Mouse (Mus musculus) cerebellum, postnatal 36 days (tissue): ENCODE measurements around the gene Gm49380.

Source experiments
- DNase-seq, 2 experiments: peaks; one replicate each; pipeline ENCODE4 v3.0.0; 2021 to 2022; ENCODE audit warnings: mixed read lengths in 2 of 2

The Gm49380 gene

GRCm38 (mm10) chr9:44074395-44075275, 38.7 kb downstream of the Gm49380 start:
- peak in 1 of 2 experiments; percentile 56 for DNase-seq

GRCm38 (mm10) chr9:44073115-44073514, 40.2 kb downstream of the Gm49380 start:
- DNase-seq, result peak; percentile 64

GRCm38 (mm10) chr9:44072599-44072915, 40.7 kb downstream of the Gm49380 start:
- DNase-seq, result no peak

- DNase-seq, result no peak
Measured at GRCm38 (mm10) chr9:44071914-44072598, 41.2 kb downstream of the Gm49380 start.

GRCm38 (mm10) chr9:44070844-44071231, 42.5 kb downstream of the Gm49380 start:
- no peak for DNase-seq

- DNase-seq, result no peak
Measured at GRCm38 (mm10) chr9:44070113-44070843, 43.0 kb downstream of the Gm49380 start.

GRCm38 (mm10) chr9:44069252-44069651, 44.0 kb downstream of the Gm49380 start:
- no peak for DNase-seq

GRCm38 (mm10) chr9:44067960-44068330, 45.4 kb downstream of the Gm49380 start:
- no peak for DNase-seq

GRCm38 (mm10) chr9:44067241-44067959, 45.9 kb downstream of the Gm49380 start:
- DNase-seq, result no peak

GRCm38 (mm10) chr9:44066785-44067225, 46.5 kb downstream of the Gm49380 start, which contains the start of gene Usp2:
Gene Usp2 (plus strand): TSS chr9:44067021.
- DNase-seq, result peak; percentile 100

- DNase-seq, result no peak
Measured at GRCm38 (mm10) chr9:44065177-44065576, 48.1 kb downstream of the Gm49380 start.

GRCm38 (mm10) chr9:44058606-44059005, 54.7 kb downstream of the Gm49380 start:
- no peak for DNase-seq

- no peak for DNase-seq
Measured at GRCm38 (mm10) chr9:44053936-44054335, 59.4 kb downstream of the Gm49380 start.

GRCm38 (mm10) chr9:44052855-44053254, 60.4 kb downstream of the Gm49380 start:
- DNase-seq, result no peak

- no peak for DNase-seq
Measured at GRCm38 (mm10) chr9:44049381-44050165, 63.7 kb downstream of the Gm49380 start.

GRCm38 (mm10) chr9:44048541-44049380, 64.5 kb downstream of the Gm49380 start:
- no peak for DNase-seq

GRCm38 (mm10) chr9:44047571-44048490, 65.5 kb downstream of the Gm49380 start:
- no peak for DNase-seq

GRCm38 (mm10) chr9:44047071-44047470, 66.2 kb downstream of the Gm49380 start:
- no peak for DNase-seq

- DNase-seq, result no peak
Measured at GRCm38 (mm10) chr9:44046426-44046825, 66.9 kb downstream of the Gm49380 start.

GRCm38 (mm10) chr9:44045884-44046272, 67.4 kb downstream of the Gm49380 start:
- DNase-seq, result no peak
